Mouse (Mus musculus) fat pad, adult 2 months (tissue): Measurements from ENCODE around the gene Ctns.

ENCODE experiments used
- DNase-seq: peaks from one replicate; pipeline ENCODE4 v3.0.0-alpha.2; 2011; ENCODE audit warnings: low read depth, low spot score; ENCODE audit errors: extremely low read depth

The Ctns gene

DNA sequence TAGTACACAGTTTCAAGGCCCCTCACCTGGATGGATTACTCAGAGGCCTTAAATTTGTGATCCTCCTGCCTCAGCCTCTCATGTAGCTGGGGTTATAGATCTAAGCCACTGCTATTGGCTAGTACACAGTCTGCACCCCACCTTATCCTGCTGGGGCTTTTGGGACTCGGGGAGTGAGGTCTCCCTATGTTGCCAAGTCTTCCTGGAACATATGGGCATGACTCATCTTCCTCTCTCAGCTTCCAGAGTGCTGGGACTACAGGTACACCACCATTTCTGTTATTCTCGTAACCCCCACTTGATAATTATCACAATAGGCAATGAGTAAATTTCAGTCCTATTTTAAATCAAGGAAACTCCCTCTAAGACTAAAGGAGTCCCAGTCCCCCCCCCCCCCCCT lies 4.4 kb downstream of the Ctns start:
- no peak for DNase-seq

DNA sequence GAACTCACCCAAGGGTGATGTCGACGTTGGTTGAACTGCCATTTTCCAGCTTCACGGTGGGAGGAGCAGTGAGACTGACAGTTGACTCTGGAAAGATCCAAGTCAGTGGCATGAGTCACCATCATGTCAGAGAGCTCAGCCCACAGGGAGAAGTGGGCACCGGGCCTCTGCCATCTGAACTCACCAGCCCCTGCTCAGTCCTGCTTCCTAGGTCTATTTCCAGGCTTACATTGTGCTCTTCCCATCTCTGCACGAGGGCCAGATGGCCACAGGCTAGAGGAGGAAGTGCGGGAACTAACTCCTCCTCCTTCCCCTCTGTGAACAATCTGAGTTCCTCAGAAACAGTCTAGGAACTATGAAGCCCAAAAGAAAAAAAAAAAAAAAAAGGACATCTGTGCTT lies 5.8 kb downstream of the Ctns start:
- no peak for DNase-seq

DNA sequence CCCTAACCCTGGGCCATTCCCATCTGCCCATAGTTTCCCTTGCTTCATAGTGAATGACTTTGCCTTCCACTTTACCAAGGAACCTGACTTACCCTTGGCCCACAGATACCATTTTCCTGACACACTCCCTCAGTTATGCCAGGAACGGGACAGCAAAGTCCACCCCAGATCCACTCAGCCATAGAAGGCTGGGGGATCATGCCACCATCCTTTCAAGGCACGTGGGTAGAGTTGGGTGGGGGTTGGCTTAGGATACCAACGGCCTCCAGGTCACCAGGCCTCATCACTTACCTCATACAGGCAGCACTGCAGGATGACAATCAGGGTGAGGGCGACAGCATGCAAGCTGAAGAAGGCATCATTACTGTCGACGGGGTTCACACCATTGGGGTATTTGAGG lies 11.6 kb downstream of the Ctns start:
- DNase-seq: no peak

DNA sequence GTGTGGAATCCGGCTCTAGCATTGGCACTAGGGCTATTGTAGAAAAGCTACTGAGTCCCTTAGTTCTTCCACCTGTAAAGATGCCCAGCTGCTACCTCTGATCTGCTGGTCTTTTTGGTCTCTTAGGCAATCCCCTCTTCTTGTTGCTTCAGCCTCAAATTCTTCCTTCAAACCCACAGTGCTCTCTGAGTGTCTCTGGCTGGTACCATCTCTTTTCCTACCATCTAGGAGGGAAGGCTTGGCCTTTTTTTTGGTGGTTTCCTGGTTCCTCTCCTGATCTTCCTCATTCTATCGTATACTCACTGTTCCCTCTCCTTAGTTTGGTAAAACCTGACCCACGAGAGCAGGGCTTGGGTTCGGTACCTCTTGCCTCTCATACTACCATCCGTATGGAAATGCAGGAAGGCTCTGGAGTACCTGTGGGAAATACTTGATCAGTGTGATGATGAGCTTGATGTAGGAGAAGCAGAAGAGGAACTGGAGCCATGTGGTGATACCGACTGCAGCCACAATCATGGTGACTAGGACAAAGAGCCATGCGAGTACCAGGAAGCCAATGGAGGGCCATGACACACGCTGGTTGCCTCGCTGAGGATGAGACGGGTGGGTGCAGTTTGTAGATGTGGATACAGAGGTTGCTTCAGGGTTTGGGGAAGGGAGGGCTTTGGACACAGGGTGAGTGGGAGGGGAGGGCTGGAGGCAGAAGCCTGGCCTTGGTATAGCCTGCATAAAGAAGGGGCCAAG lies 12.8 kb downstream of the Ctns start:
- DNase-seq: no peak

DNA sequence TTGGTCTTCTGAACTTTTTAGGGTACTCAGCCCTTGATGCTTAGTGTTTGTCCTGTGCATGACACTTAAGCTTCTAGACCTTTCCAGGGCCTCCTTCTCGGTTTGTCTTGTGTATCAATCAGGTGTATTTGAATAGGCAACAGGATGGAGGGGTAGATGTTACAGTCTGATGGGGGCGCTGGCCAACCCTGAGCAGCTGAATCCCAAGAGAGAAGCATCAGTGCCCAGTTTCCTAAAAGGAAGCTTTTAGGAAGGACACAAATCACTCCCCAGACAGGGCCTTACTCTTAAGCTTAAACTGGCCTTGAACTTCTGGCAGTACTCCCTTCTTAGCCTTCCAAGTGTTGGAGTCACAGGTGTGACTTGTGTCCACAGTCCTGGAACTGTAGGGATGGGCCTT lies 20.9 kb downstream of the Ctns start:
- no peak for DNase-seq

DNA sequence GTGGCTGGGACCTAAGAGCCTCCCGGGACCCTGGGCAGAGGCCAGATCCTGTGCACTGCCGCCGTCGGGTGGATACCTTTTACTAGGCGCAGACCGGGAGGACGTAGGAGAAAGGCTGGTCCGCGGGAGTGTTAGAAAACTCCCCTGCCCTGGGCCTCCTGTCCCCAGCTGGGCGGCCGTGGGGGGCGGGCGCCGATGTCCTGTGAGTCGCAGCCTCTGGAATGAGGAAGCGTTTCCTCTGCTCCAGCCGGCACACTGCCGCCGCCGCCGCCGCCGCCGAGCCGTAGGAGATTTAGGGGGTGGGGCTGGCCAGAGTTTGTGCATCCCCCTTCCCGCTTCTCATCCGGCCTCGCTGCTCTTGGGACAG lies 21.4 kb downstream of the Ctns start:
- DNase-seq: no peak

DNA sequence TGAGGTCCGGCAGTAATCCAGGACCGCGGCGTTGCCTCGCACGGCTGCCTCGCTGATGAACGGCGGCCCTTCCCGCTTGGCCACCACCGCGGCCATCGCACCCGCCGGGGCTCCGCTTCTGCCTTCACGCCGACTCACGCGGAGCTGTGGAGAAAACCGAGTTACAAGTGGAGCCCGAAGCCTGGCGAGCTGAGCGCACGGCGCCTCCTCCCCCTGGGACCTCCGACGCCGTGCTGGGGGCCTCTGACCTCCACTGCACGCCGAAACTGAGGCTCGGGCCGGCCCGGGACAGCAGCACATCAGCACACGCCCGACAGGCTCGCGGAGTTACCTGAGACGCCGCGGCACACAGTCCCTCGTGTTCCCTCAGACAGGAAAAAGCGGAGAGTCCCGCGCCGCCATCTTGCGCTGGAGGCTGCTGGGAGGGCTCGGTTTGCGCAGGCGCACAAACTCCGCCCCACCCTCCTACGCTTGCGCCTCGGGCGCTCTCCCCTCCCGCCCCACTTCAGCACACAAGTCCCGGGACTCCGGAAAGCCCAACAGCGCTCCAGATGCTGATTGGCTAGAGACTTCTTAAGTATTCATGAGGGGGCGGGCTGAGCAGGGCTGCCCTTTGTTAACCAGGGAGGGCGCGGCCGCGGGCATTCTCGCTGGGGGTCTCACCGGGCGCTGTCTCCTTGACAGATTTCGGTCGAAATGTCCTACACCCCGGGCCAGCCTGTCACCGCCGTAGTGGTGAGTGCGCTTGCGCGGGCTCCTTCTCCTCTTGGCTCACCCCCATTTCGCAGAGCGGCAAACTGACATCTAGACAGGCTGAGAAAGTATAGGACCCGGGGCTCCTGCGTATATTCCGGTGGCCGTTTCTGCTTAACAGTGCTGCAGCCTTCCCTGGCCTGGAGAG lies 22.0 kb downstream of the Ctns start, which contains the start of the genes Emc6 and Tax1bp3:
TSS of gene Emc6 (minus strand) at position 430 of the 901 bp plus-strand sequence.
TSS of gene Tax1bp3 (plus strand) at position 476 of the 901 bp plus-strand sequence.
- DNase-seq: no peak

DNA sequence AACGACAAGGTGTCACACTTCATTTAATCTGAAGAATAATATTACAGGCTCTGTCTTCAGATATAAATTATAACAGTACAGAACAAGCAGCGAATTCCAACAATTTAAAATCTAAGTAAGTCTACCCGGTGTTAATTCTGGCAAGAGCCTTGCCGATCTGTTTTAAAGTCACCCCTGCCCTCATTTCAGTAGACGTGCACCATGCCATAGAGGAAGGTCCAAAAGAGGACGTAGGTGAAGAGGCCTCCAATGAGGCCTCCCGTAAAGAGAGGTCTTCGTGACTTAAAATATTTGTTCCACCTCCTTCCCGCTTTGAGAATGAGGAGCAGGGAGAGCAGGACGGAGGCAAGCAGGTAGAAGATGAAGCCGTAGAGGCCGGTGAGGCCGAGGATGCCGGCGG lies 22.7 kb downstream of the Ctns start:
- no peak for DNase-seq

DNA sequence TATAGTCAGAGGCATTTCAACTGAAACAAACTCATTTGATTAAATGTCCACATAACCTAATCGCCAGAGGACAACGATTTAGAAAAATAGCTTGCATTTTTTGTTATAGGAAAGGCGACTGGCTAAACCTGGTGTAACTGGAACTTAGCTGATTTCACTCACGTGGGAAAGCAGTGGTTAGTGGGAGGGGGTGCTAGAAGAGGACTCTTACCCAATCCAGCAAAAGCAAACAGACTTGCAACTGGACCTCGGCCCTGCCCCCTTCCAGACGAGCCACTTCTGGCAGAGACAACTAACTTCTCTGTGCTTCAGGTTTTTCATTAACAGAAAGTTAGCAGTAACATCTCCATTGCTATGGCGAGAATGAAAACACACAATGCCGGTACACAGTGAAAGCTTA lies 23.2 kb downstream of the Ctns start:
- DNase-seq: no peak

DNA sequence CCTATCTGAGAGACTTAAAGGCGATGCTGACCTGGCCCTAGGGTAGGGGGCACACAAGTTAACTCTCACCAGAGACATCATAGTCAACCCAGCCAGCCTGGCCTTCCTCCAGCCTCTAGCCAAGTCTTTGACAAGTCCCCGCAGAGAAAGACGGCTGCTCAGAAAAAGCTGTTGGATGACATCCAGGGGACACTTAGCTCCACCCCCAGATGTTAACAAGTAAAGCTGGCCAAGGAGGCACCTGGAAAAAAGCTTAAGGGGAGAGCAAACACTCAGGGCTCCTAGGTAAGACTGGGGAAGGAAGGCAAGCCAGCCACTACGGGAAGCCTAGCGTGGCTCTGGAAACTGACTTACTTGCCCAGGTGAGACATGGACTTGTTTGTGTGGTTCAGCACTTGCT lies 26.7 kb downstream of the Ctns start:
- peak; percentile 65 for DNase-seq

DNA sequence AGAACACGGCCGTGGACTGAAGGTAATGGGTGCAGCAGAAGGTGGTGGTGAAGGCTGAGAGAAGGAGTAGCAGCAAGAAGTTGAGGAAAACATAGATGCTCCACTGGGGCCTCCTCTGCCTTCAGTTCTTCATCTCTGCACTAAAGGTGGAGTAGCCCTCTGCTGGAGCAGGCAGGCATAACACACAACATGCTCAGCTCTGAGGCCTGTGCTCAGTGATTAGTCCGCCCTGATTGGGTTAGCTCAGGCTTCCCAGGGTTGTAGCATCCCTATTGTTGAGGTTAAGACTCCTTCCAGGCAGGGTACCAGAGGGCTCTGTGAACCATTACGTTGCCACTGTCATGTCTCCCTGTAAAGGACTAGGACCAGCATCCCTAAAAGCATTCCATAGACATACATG lies 29.6 kb downstream of the Ctns start:
- no peak for DNase-seq

DNA sequence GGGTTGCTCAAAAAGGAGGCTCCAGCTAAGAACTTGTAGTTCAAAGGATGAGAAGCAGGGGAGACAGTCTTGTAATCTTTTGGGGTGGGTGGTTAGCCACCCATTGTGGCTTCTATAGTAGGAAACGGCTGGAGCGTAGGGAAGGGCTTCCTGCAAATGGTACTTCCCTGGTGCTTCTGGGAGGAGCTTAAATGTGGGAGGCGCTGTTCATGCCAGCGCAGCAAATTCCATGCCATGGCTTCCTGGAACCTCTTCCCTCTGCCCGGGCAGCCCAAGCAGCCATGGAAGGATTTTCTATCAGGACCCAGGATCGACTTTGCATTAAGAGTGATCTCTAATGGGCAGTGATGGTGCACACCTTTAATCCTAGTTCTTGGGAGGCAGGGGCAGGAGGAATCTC lies 30.3 kb downstream of the Ctns start:
- DNase-seq: no peak

DNA sequence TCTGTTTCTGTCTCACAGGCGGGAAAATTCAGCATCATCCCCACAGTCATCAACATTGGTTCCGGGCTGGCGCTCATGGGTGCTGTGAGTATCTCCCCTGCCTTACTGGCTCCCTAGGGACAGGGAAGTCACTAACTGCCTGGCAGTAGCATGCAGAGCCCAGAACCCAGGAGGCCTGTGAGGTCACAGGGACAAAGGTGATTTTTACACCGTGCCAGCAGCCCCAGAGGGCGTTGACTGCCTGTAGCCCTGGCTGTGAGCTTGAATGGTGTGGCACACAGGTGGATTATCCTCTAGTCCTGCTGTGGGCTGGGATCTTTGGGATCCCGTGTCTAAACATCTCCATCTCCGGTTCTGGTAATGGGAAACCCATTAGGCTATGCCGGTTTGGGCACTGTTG lies 30.8 kb downstream of the Ctns start:
- no peak for DNase-seq

DNA sequence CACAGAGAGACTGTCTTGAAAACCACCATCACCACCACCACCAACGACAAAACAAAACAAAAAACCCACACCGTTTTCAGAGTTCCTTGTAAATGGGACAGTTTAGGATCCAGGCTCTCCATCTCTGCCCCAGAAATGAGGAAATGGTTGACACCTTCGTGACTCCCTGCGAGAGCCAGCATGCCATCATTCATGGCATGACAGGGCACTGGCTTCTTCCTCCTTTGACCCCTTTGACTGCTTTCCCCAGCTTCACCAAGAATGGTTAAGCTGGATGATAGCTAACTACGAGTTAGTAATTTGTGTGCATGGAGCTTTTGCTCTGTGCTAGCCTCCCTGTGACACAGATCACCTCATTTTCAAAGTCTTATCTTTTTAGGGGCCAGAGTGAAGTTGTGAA lies 36.6 kb downstream of the Ctns start:
- DNase-seq: no peak

DNA sequence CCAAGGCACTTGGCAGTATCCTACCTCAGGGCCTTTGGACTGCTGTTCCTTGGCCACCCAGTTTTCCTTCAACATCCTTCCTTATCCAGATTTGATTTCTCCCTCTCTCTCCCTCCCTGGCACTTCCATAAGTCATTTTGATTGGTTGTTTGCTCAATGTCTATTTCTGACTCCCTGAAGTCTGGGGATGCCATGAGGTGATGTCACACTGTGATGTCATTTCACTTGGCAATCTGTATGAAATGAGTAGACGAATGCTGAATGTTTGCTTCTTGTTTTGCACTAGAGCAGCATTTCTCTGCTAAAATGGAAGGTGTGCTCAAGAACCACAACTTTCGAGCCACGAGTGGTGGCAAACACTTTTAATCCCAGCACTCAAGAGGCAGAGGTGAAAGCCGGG lies 37.2 kb downstream of the Ctns start:
- no peak for DNase-seq

DNA sequence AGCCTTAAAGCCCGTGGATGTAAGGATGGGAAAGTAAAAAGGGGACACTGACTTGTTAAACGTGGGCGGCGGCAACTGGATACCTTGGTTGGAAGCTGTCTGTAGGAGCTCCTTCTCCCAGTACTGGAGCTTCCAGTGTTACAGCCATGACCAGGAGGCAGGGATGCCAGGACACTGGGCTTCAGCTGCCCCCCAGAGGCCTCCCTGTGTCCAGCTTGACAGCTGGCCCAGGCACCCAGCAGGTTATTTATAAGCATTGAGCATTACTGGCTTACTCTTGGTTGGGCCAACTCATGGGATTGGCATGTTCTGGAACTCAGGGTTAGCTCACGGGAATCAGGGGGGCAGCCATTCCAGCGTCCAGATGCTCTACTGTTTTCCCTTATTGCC lies 38.0 kb downstream of the Ctns start:
- no peak for DNase-seq

DNA sequence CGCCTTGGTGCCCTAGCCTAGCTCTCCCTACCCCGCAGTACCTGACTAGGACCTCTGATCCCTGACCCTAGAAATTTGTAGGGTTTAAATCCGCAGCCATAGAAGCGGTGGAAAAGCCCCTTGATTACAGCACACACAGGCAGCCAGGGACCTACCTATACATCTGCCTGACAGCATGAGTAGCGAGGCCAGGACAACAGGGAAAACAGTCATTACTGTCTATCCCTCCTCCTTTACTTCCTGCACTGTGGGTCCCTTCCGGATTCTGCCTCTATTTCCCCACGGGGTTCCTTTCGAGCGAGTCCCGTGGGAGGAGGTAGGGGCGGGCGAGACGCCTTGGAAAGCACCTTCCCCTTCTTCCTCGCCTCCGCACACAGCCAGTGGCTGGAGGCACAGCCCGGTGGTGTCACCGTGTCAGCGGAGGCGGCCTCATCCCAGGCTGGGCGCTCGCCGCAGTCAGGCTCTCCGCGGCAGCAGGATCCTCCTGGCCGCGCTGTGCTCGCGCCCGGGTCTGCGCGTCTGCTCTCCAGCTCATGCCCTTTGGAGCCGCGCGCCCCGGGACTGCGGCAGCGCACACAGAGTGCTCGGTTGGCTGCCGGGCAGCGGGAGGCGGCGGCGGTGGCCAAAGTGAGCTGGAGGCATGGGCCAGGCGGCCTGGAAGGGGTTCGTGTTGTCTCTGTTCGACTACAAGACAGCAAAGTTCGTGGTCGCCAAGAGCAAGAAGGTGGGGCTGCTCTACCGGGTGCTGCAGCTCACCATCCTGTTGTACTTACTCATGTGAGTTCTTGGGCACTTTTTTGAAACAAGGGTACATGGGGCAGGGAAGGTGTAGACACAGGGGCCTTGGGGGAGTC lies 38.7 kb downstream of the Ctns start, which contains the start of gene P2rx5:
TSS of gene P2rx5 (plus strand) at position 465 of the 854 bp plus-strand sequence.
- DNase-seq: no peak

DNA sequence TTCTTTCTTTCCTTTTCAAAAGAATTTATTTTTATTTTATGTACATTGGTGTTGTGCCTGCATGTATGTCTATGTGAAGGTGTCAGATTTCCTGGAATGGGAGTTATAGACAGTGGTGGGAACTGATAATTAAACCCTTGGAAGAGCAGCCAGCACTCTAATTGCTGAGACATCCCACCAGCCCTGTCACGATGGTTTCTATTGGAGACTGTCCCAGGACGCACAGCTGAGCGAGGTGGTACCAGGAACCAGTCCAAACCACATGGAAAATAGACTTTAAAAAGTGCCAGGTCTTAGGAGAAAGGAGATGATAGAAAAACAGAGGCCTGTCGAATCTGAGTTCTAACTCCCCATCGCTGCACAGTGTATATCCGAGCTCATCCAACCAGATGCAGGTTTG lies 43.8 kb downstream of the Ctns start:
- DNase-seq: no peak

DNA sequence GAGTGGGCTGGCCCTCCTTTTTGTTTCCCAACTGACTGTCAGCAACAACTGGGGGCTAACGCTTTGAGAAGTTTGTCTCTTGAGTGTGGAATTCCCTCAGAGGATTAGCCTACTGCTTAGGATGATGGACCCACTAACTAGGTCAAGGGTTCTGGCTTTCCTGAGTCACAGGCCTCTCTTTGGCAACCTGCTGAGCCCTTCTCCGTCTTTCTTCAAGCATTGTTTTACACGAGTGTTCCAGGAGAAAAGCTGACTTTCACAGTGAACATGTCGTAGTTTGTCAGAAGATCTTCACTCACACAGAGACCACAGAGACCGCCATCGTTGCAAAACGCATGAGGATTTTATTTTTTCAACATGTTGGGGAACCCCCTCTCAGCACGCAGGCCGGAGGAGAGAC lies 50.6 kb downstream of the Ctns start:
- DNase-seq: no peak

DNA sequence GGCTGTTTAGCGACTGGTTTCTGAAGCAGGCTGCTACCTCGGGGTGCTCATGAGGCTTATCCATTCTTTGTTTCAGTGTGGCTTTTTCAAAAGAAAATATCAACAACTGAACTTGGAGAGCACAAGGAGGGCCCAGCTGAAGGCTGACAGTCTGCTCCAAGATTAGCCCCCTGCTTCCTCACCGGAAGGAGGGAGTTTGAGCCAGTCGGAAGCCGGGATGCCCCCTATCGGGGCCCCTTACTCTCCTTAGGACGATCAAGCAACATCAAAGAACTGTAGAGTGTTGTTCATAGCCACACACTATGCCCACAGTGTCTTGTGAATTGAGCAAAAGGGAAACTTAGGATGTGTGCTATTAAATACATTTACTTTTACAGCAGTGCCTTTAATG lies 51.9 kb downstream of the Ctns start:
- DNase-seq: no peak
